Mouse (Mus musculus) testis, postnatal 14 days (tissue): ENCODE results near the gene Pak6.

ENCODE experiments used
- DNase-seq: peaks from one replicate; pipeline ENCODE4 v3.0.0; 2021; ENCODE audit warnings: low spot score

The Pak6 gene

DNA sequence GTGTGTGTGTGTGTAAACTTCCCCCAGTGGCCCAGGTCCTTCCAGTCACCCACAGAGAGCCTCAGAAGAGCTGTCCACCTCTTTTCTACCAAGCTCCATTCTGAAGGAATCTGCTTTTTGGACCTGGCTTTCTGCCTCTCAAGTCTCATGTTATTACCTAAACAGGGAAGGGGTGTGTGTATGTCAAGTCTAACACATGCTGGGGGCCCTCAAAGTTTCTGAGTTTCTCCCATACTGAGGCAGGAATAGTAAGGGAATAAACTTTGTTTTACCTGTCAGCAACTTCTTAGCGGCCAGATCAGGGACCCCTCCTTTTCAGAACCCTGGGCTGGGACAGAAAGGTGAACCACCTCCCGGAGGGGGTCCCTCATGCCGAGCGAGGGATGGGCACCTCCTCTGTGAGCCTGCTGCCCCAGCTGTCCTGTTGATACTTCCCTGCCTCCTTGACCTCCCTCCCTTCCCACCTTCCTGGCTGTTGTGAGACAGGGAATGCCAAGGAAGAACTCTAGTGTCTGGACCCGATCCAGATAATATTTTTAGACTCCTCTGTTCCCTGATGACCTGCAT, 34.3 kb downstream of the Pak6 start:
- DNase-seq: peak; percentile 28

DNA sequence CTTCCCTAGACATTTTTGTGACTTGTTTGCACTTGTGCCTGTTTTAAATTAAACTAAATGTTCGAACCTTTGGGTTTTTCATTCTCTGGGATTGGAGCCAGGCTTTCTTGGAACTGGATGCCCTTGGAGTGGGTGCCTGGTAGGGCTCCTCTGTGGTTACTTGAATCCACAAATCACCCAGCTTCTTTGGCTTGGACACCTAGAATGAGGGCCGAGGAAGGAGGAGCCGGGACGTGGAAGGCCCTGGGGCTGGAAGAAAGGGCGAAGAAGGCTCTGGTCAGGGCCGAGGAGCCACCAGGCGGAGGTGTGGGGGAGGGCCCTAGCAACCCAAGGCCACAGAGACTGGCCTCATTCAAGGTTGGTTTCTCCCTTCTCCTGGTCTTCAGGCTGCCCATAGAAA, 34.9 kb downstream of the Pak6 start:
- DNase-seq: peak; percentile 65

DNA sequence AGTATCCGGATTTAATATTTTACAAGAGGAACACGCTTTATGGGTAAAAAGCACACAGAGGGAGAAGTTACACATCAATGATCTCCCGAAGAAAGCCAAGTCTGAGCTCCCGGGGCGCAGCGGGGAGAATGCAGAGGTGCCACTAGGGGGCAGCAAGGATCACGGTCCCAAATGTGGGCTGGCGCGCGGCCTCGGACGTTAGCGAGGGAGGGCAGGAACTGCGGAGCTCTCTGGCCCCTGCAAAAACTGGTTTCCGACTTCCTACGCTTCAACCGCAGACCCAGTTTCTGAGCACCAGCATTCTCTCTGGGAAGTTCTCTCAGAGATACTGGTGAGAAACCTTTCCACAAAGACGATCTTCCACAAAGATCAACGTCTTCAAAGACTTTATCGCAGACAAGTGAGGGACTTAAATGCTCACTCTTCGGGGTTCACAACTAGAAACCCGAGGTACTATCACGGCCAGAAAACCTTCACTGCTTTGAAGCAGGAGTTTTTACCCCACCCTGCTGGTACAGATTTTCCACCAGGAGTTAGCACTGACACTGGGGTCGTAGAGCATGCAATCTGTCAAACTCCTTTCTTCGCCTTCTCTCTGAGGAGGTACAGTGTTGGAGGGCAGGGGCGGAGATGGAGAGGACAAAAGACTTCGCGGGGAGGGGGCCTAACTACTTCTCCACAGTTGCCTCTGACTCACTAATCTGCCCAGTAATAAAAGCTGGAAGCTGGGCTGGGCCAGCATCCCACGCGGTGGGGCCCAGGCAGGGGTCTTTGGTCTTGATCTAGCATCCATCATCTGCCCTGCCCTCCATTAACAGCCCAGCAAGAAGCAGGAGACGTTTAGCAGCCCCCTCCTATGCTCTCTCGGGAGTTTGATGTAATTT, 37.3 kb downstream of the Pak6 start:
- peak; percentile 81 for DNase-seq

DNA sequence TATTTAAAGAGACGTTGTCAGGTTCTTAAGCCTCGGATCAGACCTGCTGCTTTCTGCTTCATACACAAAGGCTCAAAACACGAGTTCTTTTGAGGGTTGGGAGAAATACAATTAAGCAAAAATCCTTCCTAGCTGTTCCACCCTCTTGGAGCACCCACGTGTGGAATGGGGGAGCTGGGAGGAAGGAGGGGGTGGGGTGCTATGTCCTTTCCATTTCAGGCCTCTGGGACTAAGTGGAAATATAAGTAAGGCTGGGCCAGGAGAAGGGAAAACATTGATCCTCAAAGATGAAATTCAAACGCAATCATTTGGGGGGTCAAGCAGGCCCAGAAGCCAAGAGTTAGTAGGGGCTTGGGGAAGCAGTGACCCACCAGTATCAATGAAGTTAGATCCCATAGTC, 38.1 kb downstream of the Pak6 start:
- no peak for DNase-seq

GRCm38 (mm10) chr2:118701971-118702882, 39.1 kb downstream of the Pak6 start:
- DNase-seq: no peak

DNA sequence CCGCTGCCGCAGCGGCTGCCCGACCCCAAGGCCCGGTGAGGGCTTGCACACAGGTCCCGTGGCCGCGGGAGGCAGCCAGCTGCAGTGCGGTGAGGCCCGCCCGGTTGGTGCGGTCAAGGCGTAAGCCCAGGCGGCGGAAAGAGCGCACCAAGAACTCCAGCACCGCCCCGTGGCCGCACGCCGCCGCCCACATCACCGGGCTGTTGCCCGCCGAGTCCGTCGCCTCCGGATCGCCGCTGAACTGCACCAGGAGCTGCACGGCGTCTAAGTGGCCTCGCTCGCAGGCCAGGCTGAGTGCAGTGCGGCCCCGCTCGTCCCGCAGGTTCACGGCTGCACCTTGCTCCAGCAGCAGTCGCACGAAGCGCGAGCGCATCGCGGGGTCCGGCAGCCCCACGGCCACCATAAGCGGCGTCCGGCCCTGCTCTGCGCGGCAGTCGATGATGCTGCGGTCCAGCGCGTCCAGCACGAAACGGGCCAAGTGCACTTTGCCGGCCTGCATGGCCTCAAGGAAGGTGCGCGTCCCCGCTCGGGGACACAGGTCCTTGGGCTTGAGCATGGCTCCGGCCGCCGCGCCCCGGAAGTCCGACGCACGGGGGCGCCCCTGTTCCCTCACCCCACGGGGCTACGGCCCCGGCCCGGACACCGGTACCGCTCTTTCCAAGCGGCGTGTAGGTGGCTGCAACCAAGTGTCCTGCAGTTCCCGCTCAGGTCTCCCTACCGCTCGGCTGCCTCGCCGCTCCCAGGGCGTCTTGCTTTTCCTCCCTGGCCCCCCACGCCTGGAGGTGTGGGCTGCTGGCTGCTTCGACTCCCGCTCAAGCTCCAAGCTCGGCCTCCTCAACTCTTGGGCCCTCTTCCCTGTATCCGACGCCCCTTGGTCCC, 40.0 kb downstream of the Pak6 start:
- peak; percentile 28 for DNase-seq

DNA sequence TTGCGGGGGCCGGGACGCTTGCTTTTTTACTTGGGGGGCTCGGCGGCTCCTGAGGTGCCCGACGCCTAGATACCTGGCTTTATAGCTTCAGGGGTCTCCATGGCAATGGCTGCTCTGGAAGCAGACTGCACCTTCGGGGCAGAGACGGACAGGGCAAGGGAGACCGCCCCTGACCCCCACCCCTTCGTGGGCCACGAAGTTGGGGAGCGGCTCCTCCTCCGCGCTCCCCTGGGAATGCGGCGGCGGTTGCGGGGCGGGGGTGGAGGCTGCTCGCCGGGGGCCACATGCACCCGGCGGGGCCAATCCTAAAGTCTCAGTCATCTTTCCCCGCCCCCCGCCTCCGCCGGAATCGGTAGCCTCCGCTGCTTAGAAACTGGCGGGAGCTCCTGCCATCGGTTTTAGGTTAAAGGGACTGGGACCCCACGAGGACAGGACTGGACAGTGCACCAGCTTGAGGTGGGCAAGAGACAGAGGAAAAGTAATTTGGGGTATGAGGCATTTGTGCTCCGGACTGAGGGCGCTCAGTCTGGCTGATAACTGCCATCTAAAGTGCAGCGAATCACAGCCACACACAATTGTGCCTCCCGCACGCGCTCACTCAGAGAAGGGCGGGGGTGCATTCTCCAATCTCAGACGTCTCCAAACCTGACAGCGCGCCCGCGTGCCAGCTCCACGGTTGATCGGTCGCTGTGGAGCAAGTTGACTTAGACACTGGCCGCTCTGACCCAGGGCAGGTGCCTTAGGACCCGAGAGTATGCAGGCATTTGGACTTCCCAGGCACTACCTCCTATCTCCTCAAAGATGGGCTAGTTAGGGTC, 41.0 kb downstream of the Pak6 start, which contains the start of gene Ankrd63:
Ankrd63 (minus strand) TSS at position 51 of the 818 bp plus-strand sequence.
- DNase-seq: no peak

GRCm38 (mm10) chr2:118706436-118706835, 43.3 kb downstream of the Pak6 start:
- DNase-seq: no peak

DNA sequence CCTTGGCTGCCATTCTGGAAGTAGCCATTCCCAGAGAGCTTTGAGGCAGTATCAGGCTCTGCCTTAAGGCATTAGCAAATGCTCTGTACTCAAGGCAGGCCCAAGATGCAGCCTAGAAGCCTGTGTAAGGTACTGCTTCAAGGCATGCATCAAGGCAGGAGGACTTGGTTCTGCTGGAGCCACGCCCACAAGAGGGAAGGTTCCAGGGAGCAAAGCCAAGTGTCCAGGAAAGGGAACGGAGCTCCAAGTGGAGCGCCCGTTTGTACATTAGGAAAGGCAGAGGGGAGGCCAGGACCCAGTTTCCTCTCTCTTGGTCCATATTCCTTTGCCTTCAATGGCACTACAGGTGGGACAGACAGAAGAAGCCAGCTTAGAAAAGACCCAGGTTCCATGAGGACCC, 45.4 kb downstream of the Pak6 start:
- DNase-seq: no peak

DNA sequence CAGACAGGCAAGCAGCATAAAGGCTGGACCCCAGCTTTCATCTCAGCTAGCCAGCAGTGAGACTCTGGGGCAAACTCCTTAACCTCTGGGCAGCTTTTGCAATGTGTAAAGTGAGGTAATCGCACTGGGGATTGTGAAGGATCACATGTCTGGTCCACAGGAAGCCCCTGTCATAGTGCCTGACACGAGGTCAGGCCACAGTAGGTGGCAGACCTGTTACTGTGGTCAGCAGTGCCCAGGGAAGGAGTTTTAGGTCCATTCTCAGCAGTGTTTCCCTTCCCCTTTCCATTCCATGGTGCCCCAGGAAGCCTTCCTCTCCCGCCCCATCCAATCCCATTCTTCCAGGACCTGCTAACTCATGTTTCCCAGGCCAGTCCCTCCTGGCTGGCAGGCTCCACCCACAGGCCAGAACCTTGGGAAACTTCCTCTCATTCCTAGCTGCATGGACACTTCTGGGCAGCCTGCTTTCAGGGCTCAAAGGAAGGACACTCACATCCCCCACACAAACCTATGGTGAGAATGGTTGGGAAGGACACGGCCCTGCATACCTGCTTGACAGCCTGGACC, 46.6 kb downstream of the Pak6 start:
- DNase-seq: no peak

- DNase-seq: no peak
Measured at GRCm38 (mm10) chr2:118711038-118711494, 48.0 kb downstream of the Pak6 start.

DNA sequence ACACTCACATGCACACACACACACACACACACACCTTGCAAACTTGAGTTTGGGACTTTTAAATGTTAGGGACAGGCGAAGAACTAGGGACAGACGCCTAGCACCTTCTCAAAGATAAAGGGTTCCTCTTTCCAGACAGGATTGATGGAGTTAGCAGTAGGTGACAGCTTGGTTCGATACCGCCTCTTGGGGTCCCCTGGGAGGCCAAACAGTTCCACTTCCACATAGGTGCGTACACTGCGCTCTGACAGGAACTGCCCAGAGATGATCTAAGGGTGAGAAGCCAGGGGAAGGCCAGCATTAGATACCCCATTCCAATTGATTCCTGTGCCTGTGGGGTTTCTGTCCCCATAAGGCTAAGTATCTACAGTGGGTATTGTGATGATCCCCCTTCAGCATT, 50.5 kb downstream of the Pak6 start:
- DNase-seq: no peak

DNA sequence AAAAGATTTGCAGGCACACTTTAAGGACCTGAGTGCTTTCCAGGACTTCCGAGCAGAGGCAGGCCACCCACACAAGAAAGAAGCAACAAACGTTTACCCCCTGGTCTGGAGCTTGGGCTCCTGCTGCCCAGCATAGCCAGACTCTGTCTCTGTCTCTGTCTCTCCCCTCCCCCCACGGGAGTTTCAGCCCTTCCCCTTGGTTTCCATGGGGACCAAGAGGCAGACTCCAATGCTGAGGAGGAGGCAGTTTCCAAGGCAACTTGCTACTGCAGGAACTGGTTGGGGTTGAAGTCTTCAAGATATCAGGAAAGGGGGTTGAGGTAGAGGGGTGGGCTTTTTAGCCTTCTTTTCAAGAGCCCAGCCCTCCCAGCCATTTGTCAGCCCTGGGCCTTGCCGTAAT, 51.1 kb downstream of the Pak6 start:
- no peak for DNase-seq

DNA sequence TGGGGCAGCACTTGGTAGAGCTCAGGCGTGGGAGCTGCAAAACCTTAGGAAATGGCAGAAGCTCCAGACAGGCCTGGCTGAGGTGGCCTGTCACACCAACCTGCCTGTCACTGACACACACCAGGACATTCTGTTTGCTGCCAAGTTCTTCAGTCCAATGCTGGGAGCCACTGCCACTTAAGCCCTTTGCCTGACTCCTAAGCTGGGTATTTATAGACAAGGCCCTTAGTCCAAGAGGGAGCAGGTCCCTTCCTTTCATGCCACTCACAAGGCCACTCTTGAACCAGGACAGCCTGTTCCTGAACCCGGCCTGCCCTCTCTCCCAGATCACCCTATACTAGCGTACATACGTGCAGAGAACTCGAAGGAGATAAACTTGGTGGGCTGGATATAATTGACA, 53.6 kb downstream of the Pak6 start:
- DNase-seq: no peak

GRCm38 (mm10) chr2:118723693-118724486, 60.8 kb downstream of the Pak6 start:
- no peak for DNase-seq

DNA sequence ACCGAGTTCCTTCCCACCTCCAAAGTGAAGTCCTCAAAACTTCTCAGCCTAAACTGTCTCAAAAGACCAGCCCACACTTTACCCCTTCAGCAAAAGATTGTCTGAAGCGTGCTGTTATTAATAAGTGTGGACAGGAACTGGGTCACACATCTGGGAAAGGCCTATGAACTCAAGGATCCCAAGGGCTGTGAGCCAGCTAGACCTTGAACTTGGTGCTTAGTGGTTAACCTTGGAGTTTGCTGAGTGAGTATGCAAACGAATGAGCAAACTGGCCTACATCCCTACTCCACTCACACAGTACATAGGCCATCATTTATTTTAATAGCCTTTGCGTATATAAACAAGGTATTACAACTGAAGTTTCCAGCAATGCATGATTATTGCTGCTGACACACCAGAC, 62.4 kb downstream of the Pak6 start:
- no peak for DNase-seq

- no peak for DNase-seq
Measured at GRCm38 (mm10) chr2:118726873-118727272, 63.8 kb downstream of the Pak6 start.

DNA sequence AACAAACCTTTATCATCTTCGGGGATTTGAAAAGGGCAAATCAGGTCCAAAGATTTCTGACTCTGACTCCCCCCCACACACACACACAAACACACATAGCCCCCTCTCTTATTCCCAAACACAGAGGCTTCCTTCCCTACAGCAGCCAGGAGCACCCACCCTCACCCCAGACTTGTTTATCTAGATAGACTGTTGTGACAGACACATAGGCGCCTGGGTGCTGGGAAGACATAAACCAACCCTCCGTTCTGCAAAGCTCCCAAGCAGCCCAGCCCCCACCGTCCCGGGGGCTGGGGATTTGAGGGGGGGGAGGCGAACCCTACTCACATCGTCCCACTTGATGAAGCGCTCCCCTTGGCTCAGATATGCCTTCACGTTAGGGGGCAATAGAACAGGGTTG, 64.8 kb downstream of the Pak6 start:
- no peak for DNase-seq

DNA sequence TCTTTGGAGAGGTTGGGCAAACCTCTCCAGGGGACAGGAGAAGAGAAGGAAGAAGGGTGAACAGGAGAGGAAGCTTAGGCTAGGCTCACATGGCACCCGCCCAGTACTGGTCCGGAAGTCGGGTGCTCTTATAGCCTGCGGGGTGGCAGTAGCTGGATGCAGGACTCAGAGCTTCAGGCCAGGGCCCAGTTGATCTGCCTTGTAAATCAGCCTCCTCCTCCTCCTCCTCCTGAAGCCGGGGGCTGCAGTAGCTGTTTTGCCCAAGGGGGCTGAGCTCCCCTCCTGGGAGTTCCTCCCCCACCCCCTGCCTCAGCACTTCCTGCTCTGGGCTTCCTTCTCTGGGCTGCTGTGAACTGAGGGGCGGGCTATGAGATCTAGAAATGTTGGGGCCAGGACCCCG, 65.2 kb downstream of the Pak6 start, which contains the start of gene Plcb2:
Plcb2 (minus strand) TSS at position 102 of the 400 bp plus-strand sequence.
- no peak for DNase-seq
